Mouse (Mus musculus): ENCODE results near the gene Pacs1.

The Pacs1 gene

GRCm38 (mm10) chr19:5272801-5273733 lies at the start of gene Pacs1:
Gene Pacs1, minus strand, starts transcription at chr19:5273119.
- DNase-seq = peak; percentile 86

GRCm38 (mm10) chr19:5313189-5313588 lies 40.3 kb upstream of the Pacs1 start:
- DNase-seq = no peak

DNA sequence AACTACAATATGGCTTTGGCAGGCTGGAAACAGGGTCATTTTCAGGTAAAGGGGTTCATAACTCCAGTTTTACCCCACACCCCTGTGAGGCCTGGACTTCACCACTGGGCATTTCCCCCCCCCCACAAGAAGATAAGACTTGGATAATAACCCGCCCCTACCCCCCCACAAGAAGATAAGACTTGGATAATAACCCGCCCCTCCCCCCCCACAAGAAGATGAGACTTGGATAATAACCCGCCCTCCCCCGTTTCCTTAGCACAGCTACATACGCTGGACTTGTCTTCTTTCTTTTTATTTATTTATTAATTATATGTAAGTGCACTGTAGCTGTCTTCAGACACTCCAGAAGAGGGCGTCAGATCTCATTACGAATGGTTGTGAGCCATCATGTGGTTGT lies 36.1 kb upstream of the Pacs1 start:
- no peak for DNase-seq

DNA sequence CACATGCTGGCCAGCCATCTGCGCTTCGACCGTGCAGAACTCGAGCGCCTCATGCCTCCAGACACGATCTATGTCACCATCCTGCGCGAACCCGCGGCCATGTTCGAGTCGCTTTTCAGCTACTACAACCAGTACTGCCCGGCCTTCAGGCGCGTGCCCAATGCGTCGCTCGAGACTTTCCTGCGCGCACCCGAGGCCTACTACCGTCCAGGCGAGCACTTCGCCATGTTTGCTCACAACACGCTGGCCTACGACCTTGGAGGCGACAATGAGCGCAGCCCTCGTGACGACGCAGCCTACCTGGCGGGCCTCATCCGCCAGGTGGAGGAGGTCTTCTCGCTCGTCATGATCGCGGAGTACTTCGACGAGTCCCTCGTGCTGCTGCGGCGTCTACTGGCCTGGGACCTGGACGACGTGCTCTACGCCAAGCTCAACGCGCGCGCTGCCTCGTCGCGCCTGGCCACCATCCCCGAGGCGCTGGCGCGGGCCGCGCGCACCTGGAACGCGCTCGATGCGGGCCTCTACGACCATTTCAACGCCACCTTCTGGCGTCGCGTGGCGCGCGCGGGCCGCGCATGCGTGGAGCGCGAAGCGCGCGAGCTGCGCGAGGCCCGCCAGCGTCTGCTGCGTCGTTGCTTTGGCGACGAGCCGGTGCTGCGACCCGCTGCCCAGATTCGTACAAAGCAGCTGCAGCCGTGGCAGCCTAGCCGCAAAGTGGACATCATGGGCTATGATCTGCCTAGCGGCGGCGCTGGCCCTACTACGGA lies 34.2 kb upstream of the Pacs1 start:
- no peak for DNase-seq

DNA sequence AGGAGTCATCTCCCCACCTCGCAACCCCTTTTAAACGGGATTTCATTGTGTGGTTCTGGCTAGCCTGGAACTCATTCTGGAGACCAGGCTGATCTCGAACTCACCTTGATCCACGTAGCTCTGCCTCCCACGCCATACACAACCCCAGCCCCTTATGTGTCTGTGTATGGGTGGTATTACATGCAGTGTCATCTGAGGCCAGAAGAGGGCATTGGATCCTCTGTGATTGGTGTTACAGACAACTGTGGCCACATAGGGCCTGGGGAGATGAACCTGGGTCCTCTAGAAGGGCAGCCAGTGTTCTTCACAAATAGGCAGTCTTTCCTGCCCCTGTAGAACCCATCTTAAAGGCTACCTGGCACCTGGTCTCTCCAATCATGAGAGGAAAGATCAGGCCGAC lies 33.4 kb upstream of the Pacs1 start:
- no peak for DNase-seq

GRCm38 (mm10) chr19:5302455-5302854 lies 29.5 kb upstream of the Pacs1 start:
- DNase-seq = no peak

DNA sequence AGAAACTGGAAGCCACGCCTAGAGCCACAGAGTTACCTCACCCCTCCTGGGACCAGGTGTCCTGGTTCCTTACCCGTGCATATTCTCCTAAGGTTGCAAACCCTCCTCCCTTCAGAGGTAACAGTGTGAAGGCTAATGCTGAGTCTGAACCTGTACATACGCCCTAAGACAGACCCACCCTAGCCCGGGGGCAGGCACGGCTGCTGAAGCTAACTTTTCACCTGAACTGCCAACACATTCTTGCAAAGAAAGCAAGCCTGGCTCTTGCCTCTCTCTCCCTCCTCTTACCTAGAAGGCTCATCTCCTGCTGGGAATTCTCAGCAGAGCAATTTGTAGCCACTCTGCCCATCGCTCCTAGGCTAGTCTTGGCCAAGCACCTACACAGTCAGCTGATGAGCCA lies 27.7 kb upstream of the Pacs1 start:
- no peak for DNase-seq

DNA sequence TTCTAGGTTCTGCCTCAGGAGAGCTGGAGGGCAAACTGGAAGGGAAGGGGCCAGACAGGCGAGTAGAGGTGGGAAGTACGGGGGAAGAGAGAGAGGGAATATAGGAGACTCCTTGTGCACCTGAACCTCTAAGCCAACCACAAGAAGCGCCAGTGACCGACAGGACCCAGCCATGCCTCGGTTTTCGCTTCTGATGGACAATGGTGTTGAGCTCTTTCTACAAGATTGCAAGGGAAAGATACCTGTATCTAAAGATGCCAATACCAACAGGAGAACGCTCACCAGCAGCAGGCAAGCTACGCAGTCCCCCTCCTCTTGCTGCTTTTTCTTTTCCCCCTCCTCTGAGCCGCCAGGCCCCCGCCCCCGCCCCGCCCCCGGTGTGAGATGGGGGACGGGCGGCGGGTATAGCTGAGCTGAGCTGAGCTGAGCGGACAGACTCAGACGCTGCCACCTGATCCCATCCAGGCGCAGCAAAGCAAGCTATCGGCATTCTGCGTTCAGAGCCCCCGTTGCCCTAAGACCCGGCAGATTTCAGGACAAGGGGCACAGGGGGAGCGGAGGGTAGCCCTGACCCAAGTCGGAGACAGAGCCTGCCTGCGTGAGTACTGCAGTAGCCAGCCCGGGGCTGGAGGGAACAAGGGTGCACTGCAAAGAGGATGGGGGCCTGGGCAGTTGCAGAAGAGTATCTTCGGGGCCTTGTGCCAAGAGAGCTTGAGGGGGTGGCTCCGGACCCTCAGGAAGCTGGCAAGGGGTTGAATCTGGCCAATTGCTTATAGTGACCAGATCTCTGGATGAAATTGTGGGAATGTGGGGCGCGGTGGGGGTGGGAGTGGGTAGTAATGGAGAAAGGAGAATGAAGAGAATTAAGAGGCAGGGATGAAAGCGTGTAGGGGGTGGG lies 25.2 kb upstream of the Pacs1 start, which contains the start of gene Gal3st3:
Gene Gal3st3, plus strand, starts transcription at position 429 of the 898 bp plus-strand sequence.
- no peak for DNase-seq

GRCm38 (mm10) chr19:5296630-5297029 lies 23.7 kb upstream of the Pacs1 start:
- DNase-seq = no peak

DNA sequence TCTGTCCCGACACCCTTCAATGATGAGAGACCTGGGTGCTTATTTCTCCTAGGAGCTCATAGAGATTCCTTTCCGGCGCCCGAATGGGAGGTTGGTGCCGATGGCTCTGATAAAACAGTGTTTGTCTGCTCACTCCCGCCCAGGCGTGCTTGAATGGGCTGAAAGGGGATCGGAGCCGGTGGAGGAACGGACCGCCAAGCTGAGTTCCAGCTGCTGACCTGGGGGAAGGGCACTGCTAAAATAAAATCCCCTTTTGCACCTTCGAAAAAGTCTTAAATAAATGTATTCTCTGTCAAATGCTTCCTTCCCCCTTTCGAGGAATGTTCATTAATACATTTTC lies 22.8 kb upstream of the Pacs1 start:
- no peak for DNase-seq

DNA sequence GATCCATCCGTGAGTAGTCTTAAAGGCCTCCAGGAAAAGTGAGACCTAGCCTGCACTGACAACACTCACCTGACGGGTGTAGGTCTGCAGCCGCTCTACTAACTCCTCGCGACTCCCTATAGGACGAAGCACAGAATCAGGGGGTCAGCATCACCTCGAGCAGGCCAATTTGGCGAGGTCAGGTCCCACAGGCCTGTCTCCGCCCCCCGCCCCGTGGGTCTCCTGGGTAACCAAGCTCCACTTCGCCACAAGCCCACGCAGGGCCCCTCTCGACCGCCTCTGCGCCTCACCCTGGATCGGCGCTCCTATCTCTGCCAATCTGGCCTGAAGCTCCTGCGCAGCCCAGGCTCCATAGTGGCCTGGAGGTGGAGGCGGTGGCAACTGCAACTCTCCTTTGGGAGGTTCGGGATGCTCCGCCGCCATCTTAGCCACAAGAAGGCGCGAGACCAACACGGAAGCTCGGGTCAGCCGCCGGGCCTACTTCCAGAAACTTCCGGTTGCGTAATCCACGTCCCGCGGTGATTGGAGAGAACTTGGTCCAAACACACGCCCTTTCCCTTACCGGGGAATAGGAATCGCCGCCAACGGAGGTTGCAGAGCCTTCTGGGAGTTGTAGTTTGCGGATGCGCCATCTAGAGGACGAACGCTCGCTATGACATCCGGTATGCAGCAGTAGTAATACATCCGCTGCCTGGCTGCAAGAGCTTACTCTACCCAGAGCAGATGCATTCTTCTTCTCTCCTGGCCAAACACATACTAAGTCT lies 22.2 kb upstream of the Pacs1 start, which contains the start of gene Sf3b2:
Gene Sf3b2, minus strand, starts transcription at position 484 of the 764 bp plus-strand sequence.
- peak; percentile 99 for DNase-seq

DNA sequence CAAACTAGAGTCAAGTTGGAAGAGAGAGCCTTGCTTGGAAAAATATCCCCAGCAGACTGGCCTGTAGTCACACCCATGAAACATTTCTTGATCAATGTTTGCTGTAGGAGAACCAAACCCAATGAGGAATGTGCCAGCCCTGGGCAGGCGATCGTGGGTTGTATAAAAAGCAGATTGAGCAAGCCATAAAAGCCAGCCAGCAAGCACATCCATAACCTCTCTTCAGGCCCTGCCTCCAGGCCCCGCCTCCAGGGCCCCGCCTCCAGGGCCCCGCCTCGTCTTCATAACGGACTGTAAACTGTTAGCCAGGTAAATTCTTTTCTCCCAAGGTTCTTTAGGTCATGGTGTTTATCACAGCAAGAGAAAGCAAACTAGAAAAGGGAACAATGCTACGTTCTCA lies 5.5 kb upstream of the Pacs1 start:
- DNase-seq = peak; percentile 25

GRCm38 (mm10) chr19:5277140-5277539 lies 4.2 kb upstream of the Pacs1 start:
- no peak for DNase-seq

GRCm38 (mm10) chr19:5276531-5276930 lies 3.6 kb upstream of the Pacs1 start:
- DNase-seq = no peak

- DNase-seq = no peak
These were observed 2.8 kb upstream of the Pacs1 start for GRCm38 (mm10) chr19:5275736-5276135.

DNA sequence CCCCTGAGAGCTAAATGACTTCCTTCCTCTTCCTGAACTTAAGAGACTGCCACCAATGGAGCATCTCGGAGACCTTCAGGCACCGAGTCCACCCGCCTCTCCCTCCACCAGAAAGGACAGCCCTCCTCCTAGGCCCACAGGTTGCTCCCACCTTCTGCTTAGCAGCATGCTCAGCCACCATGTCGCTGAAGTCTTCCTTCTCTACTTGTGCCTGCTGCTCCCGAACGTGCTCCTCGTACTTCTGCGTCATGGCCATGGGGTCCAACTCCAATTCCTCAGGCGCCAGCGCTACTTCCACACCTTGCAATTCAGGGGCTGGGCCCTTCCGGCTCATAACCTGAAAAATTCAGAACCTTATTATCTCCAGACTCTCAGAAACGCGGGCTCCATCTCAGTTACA lies 1.7 kb upstream of the Pacs1 start:
- no peak for DNase-seq

DNA sequence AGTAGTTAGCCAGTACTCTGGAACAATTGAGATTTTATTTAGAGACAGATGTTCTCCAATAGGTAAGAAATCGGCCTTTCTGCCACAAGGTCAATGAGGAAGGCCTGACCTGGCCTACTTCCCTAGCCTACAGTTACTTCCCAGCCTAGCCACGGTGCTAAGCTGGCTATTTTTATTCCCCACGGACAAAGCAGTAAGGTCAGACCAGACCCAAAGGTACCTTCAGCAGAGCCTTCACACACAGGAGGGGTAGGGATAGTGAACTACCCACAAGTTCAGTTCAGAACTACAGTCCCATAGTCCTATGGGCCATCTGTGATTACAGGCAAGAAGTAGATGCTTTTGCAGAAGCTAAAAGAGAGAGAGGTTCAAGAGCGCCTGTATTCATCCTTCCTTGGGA lies 997 bp upstream of the Pacs1 start:
- no peak for DNase-seq

GRCm38 (mm10) chr19:5272326-5272795 lies 558 bp downstream of the Pacs1 start:
- DNase-seq = peak; percentile 17

GRCm38 (mm10) chr19:5271430-5271829 lies 1.5 kb downstream of the Pacs1 start:
- DNase-seq = no peak

DNA sequence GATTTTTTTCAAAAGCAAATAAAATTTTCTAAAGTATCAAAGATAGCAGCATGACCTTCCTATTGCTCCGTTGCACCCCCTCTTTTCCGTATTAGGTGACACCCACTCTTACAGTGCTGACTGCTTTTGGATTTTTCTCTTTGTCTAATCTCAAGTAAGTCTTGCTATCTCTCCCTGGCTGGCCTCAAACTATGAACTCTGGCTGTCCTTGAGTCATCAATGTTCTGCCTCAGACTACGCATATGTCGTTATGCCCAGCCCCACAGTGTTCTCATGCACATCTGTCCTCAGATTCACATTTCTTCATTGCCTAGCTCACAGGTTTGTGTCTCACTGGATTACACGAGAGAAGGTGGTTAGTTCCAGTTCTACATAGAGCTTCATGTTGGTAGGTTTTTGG lies 3.5 kb downstream of the Pacs1 start:
- no peak for DNase-seq

DNA sequence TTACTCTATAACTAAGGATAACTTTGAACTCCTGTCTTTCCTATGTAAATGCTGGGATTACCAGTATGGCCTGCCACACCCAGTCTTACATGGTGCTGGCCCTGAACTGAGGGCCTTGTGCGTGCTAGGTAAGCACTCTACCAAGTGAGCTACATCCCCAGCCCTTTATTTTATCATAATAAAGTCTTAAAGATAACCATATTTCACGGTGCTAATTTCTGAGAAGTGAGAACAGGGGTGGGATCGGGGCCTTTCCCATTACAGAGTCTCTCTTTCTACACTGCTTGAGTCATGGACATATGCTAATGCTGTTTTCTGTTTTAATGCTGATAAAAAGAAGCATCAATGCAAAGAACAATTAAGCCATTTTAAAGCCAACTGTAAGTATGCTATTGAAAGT lies 4.0 kb downstream of the Pacs1 start:
- DNase-seq = no peak

- no peak for DNase-seq
These were observed 4.9 kb downstream of the Pacs1 start for GRCm38 (mm10) chr19:5268017-5268416.
